Comparison of ENCODE assay signal across 15 mouse cellular contexts in genomic region chr16:31598989-31599421, GRCm38 (mm10).
DNase-seq lines count a peak whose midpoint lies in the region; ATAC-seq and TF ChIP-seq lines count a peak whose summit lies in the region.
"Had no signal": no experiment of that assay in that cellular context is flagged by ENCODE, and none has a peak within 500 bp of the region (broad histone marks: within the 10 kb centered on the region; RNA-seq: fewer than 3 reads in every experiment).

No protein-coding gene starts in this region.

- DNase-seq in hindbrain, embryonic 10.5 days (ENCODE audit: low spot score) = no peak
- no peak for DNase-seq in hindbrain, postnatal 0 days (ENCODE audit: low spot score)
- peak; percentile 96 for DNase-seq in 3T3-L1 (ENCODE audit: low read depth, low spot score)
- DNase-seq in liver, embryonic 13.5 days = no peak
- no peak for DNase-seq in spleen, adult 18-20 months
- DNase-seq in embryo, embryonic 10.5 days (ENCODE audit: low spot score) = no peak
- DNase-seq: forebrain, postnatal 0 days; kidney, postnatal 36 days; midbrain, embryonic 14.5 days; right cerebral cortex, postnatal 14 days had no signal

- 92% methylated on average over 6 of the region's 6 CpGs for WGBS in hindbrain, embryonic 10.5 days
- 90% methylated on average over 6 of the region's 6 CpGs for WGBS in hindbrain, postnatal 0 days
- WGBS in liver, embryonic 13.5 days (ENCODE audit: insufficient replicate concordance) = 66% methylated on average over 6 of the region's 6 CpGs

- TF ChIP-seq CTCF in hindbrain, postnatal 0 days (IDR thresholded peaks at IDR 0.05; ENCODE audit: low read depth) = no peak

- H3K36me3 ChIP-seq in erythroblast, embryonic 14.5 days (ENCODE audit: control insufficient read depth) = no peaks in the 10 kb centered on the region
- H3K36me3 ChIP-seq in hindbrain, embryonic 10.5 days = no peaks in the 10 kb centered on the region
- no peaks in the 10 kb centered on the region for H3K36me3 ChIP-seq in hindbrain, postnatal 0 days (ENCODE audit: insufficient read depth, low read length)
- no peaks in the 10 kb centered on the region for H3K36me3 ChIP-seq in liver, embryonic 13.5 days
- H3K36me3 ChIP-seq: embryonic facial prominence, embryonic 10.5 days; limb, embryonic 12.5 days had no signal

- H3K27ac ChIP-seq in hindbrain, embryonic 10.5 days = peak overlapping the region; percentile 47
- H3K27ac ChIP-seq in hindbrain, postnatal 0 days = no peak overlapping the region
- peak overlapping the region; percentile 94 for H3K27ac ChIP-seq in liver, embryonic 13.5 days
- H3K27ac ChIP-seq: limb, embryonic 12.5 days had no signal

- peak overlapping the region; percentile 44 for H3K4me3 ChIP-seq in erythroblast, embryonic 14.5 days (replicated peaks)
- no peak overlapping the region for H3K4me3 ChIP-seq in hindbrain, embryonic 10.5 days
- H3K4me3 ChIP-seq in hindbrain, postnatal 0 days (ENCODE audit: low read length) = no peak overlapping the region
- no peak overlapping the region; the same call in 1 of the 2 replicates for H3K4me3 ChIP-seq in liver, embryonic 13.5 days (replicated peaks)
- H3K4me3 ChIP-seq: embryonic facial prominence, embryonic 10.5 days; limb, embryonic 12.5 days had no signal

- H3K9ac ChIP-seq in hindbrain, postnatal 0 days (replicated peaks; ENCODE audit: low read length) = no peak overlapping the region
- H3K9ac ChIP-seq in liver, embryonic 13.5 days = peak overlapping the region; percentile 66
- H3K9ac ChIP-seq: forebrain, postnatal 0 days; limb, embryonic 12.5 days had no signal

- no peak overlapping the region for H3K4me2 ChIP-seq in hindbrain, postnatal 0 days (ENCODE audit: low read depth, low read length)
- peak overlapping the region; percentile 66 for H3K4me2 ChIP-seq in liver, embryonic 13.5 days
- H3K4me2 ChIP-seq: limb, embryonic 12.5 days had no signal

- peaks cover 14% of the 10 kb centered on the region for H3K27me3 ChIP-seq in erythroblast, embryonic 14.5 days (ENCODE audit: control insufficient read depth)
- H3K27me3 ChIP-seq in hindbrain, embryonic 10.5 days (ENCODE audit: insufficient read depth, poor library complexity, severe bottlenecking) = no peaks in the 10 kb centered on the region
- H3K27me3 ChIP-seq in hindbrain, postnatal 0 days (ENCODE audit: insufficient read depth, low read length) = no peaks in the 10 kb centered on the region
- H3K27me3 ChIP-seq in liver, embryonic 13.5 days = peaks cover 9% of the 10 kb centered on the region
- H3K27me3 ChIP-seq: limb, embryonic 12.5 days had no signal

- H3K4me1 ChIP-seq in erythroblast, embryonic 14.5 days (ENCODE audit: control insufficient read depth) = peaks cover 60% of the 10 kb centered on the region
- H3K4me1 ChIP-seq in hindbrain, embryonic 10.5 days (replicated peaks) = peaks cover 4% of the 10 kb centered on the region; the same call in 1 of the 2 replicates
- no peaks in the 10 kb centered on the region for H3K4me1 ChIP-seq in hindbrain, postnatal 0 days (ENCODE audit: insufficient read depth, low read length)
- H3K4me1 ChIP-seq in liver, embryonic 13.5 days (replicated peaks) = peaks cover 58% of the 10 kb centered on the region
- H3K4me1 ChIP-seq: limb, embryonic 12.5 days had no signal

- H3K9me3 ChIP-seq in erythroblast, embryonic 14.5 days (ENCODE audit: control insufficient read depth, low read length) = no peaks in the 10 kb centered on the region
- no peaks in the 10 kb centered on the region for H3K9me3 ChIP-seq in hindbrain, embryonic 10.5 days
- no peaks in the 10 kb centered on the region for H3K9me3 ChIP-seq in hindbrain, postnatal 0 days (ENCODE audit: low read length)
- no peaks in the 10 kb centered on the region for H3K9me3 ChIP-seq in liver, embryonic 13.5 days (replicated peaks)
- H3K9me3 ChIP-seq: embryonic facial prominence, embryonic 10.5 days; limb, embryonic 12.5 days had no signal

- no peak for ATAC-seq in erythroblast, adult 5-6 weeks (replicated peaks; ENCODE audit: low FRiP score, poor library complexity, severe bottlenecking)
- no peak for ATAC-seq in hindbrain, postnatal 0 days
- no peak for ATAC-seq in liver, embryonic 13.5 days (ENCODE audit: low read depth)
- ATAC-seq: forebrain, postnatal 0 days; inflammation-experienced regulatory T-cells, adult 6 months had no signal
